Mouse (Mus musculus) frontal cortex, adult 2 months (tissue): ENCODE measurements at regions not wholly inside any gene's neighbourhood (a gene's known extent, or its start where the extent isn't known, plus 50 kb on each side); places are given as distances from the start of the nearest gene placed in this dataset.
"Not testable (repeated sequence)": the region's sequence is repeated elsewhere in the genome, so short reads cannot be mapped to it uniquely, and the experiment has no call there.

ENCODE experiments used
- DNase-seq, 2 experiments: peaks; one replicate each; pipeline ENCODE4 v3.0.0; 2022; ENCODE audit warnings: low spot score in 1 of 2; ENCODE audit errors: extremely low spot score in 1 of 2

GRCm38 (mm10) chrX:64940677-64941446, 106.6 kb upstream of the Ctag2 start:
- DNase-seq, result peak; percentile 38 to 54

- DNase-seq, result not testable (repeated sequence)
Observed at GRCm38 (mm10) chrX:64978916-64979315, 68.5 kb upstream of the Ctag2 start.
